Mouse (Mus musculus) E14TG2a.4 (cell line): ENCODE results near the gene Pip5kl1.

Experiments used
- CTCF ChIP-seq: conservative IDR thresholded peaks from 2 replicates; pipeline ENCODE4 v1.5.1; 2014; ENCODE audit warnings: low read length
- NANOG ChIP-seq: IDR thresholded peaks from 2 replicates; pipeline ENCODE4 v1.6.1; 2014; ENCODE audit warnings: borderline replicate concordance, low read length, mixed read lengths

DNA sequence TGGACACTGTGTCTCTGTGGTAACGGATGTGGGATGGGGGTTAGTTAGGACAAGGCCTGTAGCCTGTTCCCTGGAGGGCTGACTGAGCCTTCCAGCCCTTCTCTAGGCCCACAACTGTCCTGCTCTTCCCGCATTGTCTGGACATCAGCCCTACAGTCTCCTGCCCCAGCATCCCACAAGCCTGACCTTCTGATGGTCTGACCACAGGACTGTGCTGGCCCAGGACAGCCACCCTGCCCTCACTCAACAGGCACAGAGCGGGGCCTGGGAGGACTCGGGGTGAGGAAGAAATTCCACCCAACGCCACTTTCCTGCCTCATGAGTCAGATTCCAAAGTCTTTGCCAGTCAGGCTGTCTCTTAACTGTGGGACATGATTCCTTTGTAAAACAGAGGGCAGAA, 23.1 kb downstream of the Pip5kl1 start:
- TF ChIP-seq CTCF = no peak
- no peak for TF ChIP-seq NANOG
